Mouse (Mus musculus): Measurements from ENCODE around the gene Zdhhc7. TPM values are rescaled to one million over a fixed set of nuclear protein-coding genes. Genes with fewer than 3 reads are reported as not detected.

Gene Zdhhc7
- polyA plus RNA-seq, 1 experiment from 2014 or later: 30.1 TPM

DNA sequence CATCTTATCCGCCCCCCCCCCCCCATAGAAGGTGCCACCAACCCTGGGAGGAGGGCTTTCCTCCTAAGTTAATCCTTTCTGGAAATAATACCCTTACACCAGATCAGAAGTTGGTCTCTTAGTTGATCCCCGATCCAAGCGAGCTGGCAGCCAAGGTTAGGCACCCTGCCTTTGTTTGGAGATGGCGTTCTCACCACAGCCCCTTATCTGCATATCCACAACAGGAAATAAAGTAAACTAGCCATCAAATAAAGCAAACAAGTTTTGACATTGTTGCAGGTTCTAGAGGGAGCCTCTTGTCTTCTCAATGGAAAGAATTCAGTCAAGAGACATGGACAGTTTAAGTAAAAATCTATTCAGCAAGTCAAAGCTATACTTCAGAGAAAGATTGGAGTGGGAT lies 10.1 kb upstream of the Zdhhc7 start:
- ATAC-seq (replicated peaks; ENCODE audit: low FRiP score): no peak

DNA sequence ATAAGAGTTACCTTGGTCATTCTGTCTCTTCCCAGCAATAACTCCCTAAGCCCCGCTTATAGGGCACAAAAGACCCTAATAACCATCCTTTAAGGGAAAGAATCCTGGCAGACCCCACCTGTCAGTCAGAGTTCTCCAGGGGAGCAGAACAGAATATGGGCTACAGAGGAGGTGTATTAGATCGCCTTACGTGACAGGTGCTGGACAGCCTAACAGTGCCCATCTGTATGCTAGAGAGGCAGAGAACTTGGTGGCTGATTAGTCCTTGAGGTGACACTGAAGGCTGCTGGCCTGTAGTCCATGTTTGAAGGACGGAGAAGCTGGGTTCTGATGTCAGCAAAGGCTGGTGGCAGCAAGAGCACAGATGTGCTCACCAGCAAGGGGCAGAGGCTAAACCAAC lies 9.7 kb upstream of the Zdhhc7 start:
- peaks cover 20% of the 10 kb centered on the region for H3K27me3 ChIP-seq (replicated peaks; ENCODE audit: control insufficient read depth, insufficient read depth, low read length)
- H3K9ac ChIP-seq (ENCODE audit: low read depth, low read length): no peak overlapping the region
- no peaks in the 10 kb centered on the region for H3K9me3 ChIP-seq (ENCODE audit: control insufficient read depth, low read length)
- WGBS: 82% methylated on average over 4 of the region's 4 CpGs
- no peaks in the 10 kb centered on the region for H3K36me3 ChIP-seq (ENCODE audit: control insufficient read depth, insufficient read depth, low read length)
- no peak overlapping the region for H3K4me3 ChIP-seq (ENCODE audit: low read depth, low read length)
- DNase-seq (ENCODE audit: low spot score): no peak
- no peak overlapping the region for H3K4me2 ChIP-seq
- H3K4me1 ChIP-seq (replicated peaks; ENCODE audit: control insufficient read depth, insufficient read depth, low read length): peaks cover 19% of the 10 kb centered on the region
- ATAC-seq (replicated peaks; ENCODE audit: low FRiP score): no peak
- H3K27ac ChIP-seq (ENCODE audit: low read depth, low read length): no peak overlapping the region

More for the DNA sequence above, 10.1 kb upstream of the Zdhhc7 start:
- Histone ChIP-seq H3K4me2 (no peak overlapping the region), H3K9ac (ENCODE audit: low read depth, low read length) (no peak overlapping the region), H3K27ac (ENCODE audit: low read depth, low read length) (no peak overlapping the region), H3K4me1 (replicated peaks; ENCODE audit: control insufficient read depth, insufficient read depth, low read length) (peaks cover 19% of the 10 kb centered on the region), H3K27me3 (replicated peaks; ENCODE audit: control insufficient read depth, insufficient read depth, low read length) (peaks cover 24% of the 10 kb centered on the region), H3K4me3 (ENCODE audit: low read depth, low read length) (no peak overlapping the region), H3K9me3 (ENCODE audit: control insufficient read depth, low read length) (no peaks in the 10 kb centered on the region), H3K36me3 (ENCODE audit: control insufficient read depth, insufficient read depth, low read length) (no peaks in the 10 kb centered on the region)
- WGBS: 52% methylated on average over 4 of the region's 4 CpGs
- no peak for DNase-seq (ENCODE audit: low spot score)

DNA sequence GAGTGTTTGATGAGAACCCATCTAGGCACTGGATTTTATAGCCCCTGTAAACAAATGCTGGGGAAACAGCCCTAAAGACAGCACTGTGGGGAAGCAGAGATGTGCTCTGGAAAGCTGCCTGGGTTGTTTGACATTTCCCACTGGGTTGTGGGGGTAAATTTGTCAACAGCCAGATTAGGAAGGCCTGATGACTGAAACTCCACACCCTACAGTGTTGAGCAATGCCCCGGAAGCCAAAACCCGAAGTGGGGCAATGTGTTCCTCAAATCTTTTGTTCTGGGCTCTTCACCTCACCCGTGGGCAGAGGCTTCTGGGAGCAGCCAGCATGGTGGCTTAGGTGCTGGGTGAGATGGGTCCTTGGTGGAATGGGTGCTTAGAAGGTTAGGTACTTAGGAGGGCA lies 7.9 kb upstream of the Zdhhc7 start:
- H3K4me3 ChIP-seq (ENCODE audit: low read depth, low read length): no peak overlapping the region
- no peak overlapping the region for H3K9ac ChIP-seq (ENCODE audit: low read depth, low read length)
- no peaks in the 10 kb centered on the region for H3K36me3 ChIP-seq (ENCODE audit: control insufficient read depth, insufficient read depth, low read length)
- no peak for ATAC-seq (replicated peaks; ENCODE audit: low FRiP score)
- H3K27ac ChIP-seq (ENCODE audit: low read depth, low read length): no peak overlapping the region
- WGBS: 27% methylated on average over 3 of the region's 3 CpGs
- peaks cover 2% of the 10 kb centered on the region for H3K27me3 ChIP-seq (replicated peaks; ENCODE audit: control insufficient read depth, insufficient read depth, low read length)
- no peak for DNase-seq (ENCODE audit: low spot score)
- H3K4me1 ChIP-seq (replicated peaks; ENCODE audit: control insufficient read depth, insufficient read depth, low read length): peaks cover 13% of the 10 kb centered on the region
- no peaks in the 10 kb centered on the region for H3K9me3 ChIP-seq (ENCODE audit: control insufficient read depth, low read length)
- H3K4me2 ChIP-seq: no peak overlapping the region

- whole genome bisulfite sequencing: 47% methylated on average over 9 of the region's 9 CpGs
- DNase-seq (ENCODE audit: low spot score): no peak
- no peak overlapping the region for H3K9ac ChIP-seq (ENCODE audit: low read depth, low read length)
- no peak for ATAC-seq (replicated peaks; ENCODE audit: low FRiP score)
- H3K4me1 ChIP-seq (replicated peaks; ENCODE audit: control insufficient read depth, insufficient read depth, low read length): peaks cover 12% of the 10 kb centered on the region
- H3K9me3 ChIP-seq (ENCODE audit: control insufficient read depth, low read length): no peaks in the 10 kb centered on the region
- H3K4me2 ChIP-seq: no peak overlapping the region
- no peak overlapping the region for H3K27ac ChIP-seq (ENCODE audit: low read depth, low read length)
- H3K4me3 ChIP-seq (ENCODE audit: low read depth, low read length): no peak overlapping the region
- H3K27me3 ChIP-seq (replicated peaks; ENCODE audit: control insufficient read depth, insufficient read depth, low read length): no peaks in the 10 kb centered on the region
- H3K36me3 ChIP-seq (ENCODE audit: control insufficient read depth, insufficient read depth, low read length): no peaks in the 10 kb centered on the region; the same call in 1 of the 2 replicates
Measured at GRCm38 (mm10) chr8:120104721-120105272, 3.5 kb upstream of the Zdhhc7 start.

DNA sequence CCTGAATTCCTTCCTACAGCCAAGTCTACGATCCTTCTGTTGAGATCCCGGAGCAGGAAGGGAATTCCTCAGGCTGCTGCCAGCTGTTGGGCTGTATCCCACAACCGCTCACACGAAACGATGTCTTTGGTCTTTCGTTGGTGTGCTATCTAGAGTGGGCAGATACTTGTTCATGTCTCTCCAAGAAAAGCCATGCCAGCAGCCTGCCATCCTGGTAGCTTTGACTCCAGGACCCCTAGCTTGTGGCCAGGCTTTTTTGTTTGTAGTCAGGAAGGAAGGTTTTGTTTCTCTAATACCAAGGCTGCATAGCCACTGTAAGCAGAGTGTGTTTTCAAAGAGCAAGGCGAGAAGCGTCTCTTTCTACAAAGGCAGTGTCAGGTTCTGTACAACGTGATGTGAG lies 2.6 kb upstream of the Zdhhc7 start:
- no peak for DNase-seq (ENCODE audit: low spot score)
- no peak for ATAC-seq (replicated peaks; ENCODE audit: low FRiP score)

DNA sequence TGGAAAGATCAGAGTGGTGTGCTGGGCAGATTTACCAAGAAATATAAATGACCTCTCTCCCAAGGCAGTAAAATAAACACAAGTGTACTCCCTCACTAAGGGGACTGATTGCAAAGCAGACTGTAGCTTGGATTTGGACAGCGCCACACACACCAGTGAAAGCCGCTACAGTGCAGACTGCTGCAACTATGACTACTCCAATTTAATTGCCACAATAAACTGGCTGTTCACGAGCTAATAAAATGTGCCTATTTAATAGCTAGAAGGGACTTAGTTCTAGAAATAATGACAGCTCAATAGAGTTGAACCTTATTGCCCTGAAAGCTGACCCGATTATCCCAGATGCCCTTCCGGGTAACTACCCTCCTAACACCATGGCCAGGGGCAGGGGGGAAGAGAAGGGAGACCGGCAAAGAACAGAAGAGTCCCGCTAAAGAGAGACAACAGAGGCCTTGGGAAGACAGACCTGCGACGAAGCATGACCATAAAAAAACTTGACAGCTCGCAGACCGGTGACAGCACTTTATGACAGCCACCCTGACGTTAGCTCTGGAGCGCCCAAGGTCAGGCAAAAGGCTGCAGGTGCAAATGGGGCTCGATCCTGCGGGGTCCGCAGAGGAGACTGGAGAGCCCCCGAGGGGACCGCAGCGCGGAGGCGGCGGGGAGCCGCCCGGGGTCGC lies 754 bp downstream of the Zdhhc7 start:
- Histone ChIP-seq H3K4me3 (ENCODE audit: low read depth, low read length) (peak overlapping the region; percentile 96), H3K27ac (ENCODE audit: low read depth, low read length) (peak overlapping the region; percentile 64; the same call in 1 of the 2 replicates), H3K9ac (ENCODE audit: low read depth, low read length) (peak overlapping the region; percentile 86), H3K27me3 (replicated peaks; ENCODE audit: control insufficient read depth, insufficient read depth, low read length) (no peaks in the 10 kb centered on the region), H3K4me2 (peak overlapping the region; percentile 95), H3K36me3 (ENCODE audit: control insufficient read depth, insufficient read depth, low read length) (no peaks in the 10 kb centered on the region; the same call in 1 of the 2 replicates), H3K4me1 (replicated peaks; ENCODE audit: control insufficient read depth, insufficient read depth, low read length) (peaks cover 12% of the 10 kb centered on the region), H3K9me3 (ENCODE audit: control insufficient read depth, low read length) (no peaks in the 10 kb centered on the region)
- DNase-seq (ENCODE audit: low spot score) (no peak), ATAC-seq (replicated peaks; ENCODE audit: low FRiP score) (no peak; the same call in 1 of the 2 replicates)
- WGBS: 5% methylated on average over 25 of the region's 25 CpGs

More for the DNA sequence above, 2.6 kb upstream of the Zdhhc7 start:
- no peak overlapping the region for H3K4me2 ChIP-seq
- H3K4me1 ChIP-seq (replicated peaks; ENCODE audit: control insufficient read depth, insufficient read depth, low read length): peaks cover 12% of the 10 kb centered on the region
- 89% methylated on average over 9 of the region's 9 CpGs for WGBS
- H3K4me3 ChIP-seq (ENCODE audit: low read depth, low read length): no peak overlapping the region
- H3K9me3 ChIP-seq (ENCODE audit: control insufficient read depth, low read length): no peaks in the 10 kb centered on the region
- H3K36me3 ChIP-seq (ENCODE audit: control insufficient read depth, insufficient read depth, low read length): no peaks in the 10 kb centered on the region; the same call in 1 of the 2 replicates
- peak overlapping the region; percentile 6; the same call in 1 of the 2 replicates for H3K9ac ChIP-seq (ENCODE audit: low read depth, low read length)
- no peaks in the 10 kb centered on the region for H3K27me3 ChIP-seq (replicated peaks; ENCODE audit: control insufficient read depth, insufficient read depth, low read length)
- no peak overlapping the region for H3K27ac ChIP-seq (ENCODE audit: low read depth, low read length)

DNA sequence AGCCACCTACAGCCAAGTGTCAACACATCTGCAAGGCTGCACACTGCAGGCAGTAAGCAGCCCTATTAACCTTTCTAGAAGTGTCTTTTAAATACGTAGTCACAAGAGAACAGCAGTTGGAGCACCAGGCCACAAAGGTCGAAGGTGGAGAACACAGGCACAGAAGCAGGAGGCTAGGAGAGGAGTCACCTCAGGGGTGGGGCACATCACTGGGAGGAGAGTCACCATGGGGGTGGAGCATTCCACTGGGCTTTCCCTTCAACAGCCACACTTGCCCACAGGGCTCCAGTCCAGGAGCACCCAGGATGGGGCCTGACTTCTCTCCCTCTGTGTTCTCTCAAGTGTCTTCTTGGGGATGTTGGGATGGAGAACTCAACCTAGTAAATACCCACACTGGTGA lies 4.8 kb downstream of the Zdhhc7 start:
- WGBS: 70% methylated on average over 2 of the region's 2 CpGs

DNA sequence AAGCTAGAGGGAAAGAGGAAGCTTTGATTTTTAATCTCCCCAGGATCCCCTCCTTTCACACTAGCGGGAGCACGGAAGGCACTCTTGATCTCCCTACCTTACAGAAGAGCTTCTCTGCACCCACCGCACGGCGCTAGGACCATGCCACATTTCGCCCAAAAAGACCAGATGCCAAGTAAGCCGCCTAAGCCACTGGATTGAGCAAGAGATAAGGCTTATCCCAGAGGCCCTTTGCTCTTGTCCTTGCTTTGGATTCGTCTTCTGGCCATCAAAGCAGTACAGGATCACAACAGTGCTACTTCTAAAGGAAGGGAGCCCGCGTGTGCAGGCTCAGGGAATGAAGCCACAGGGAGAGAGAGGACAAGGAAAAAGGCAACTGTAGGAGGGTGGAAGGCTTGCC lies 6.5 kb downstream of the Zdhhc7 start:
- no peak overlapping the region for H3K27ac ChIP-seq (ENCODE audit: low read depth, low read length)
- H3K4me2 ChIP-seq: no peak overlapping the region
- H3K9ac ChIP-seq (ENCODE audit: low read depth, low read length): no peak overlapping the region
- H3K4me1 ChIP-seq (replicated peaks; ENCODE audit: control insufficient read depth, insufficient read depth, low read length): no peaks in the 10 kb centered on the region
- peaks cover 21% of the 10 kb centered on the region; the same call in 1 of the 2 replicates for H3K36me3 ChIP-seq (ENCODE audit: control insufficient read depth, insufficient read depth, low read length)
- no peak overlapping the region for H3K4me3 ChIP-seq (ENCODE audit: low read depth, low read length)
- H3K9me3 ChIP-seq (ENCODE audit: control insufficient read depth, low read length): no peaks in the 10 kb centered on the region
- 83% methylated on average over 10 of the region's 10 CpGs for WGBS
- H3K27me3 ChIP-seq (replicated peaks; ENCODE audit: control insufficient read depth, insufficient read depth, low read length): no peaks in the 10 kb centered on the region
- ATAC-seq (replicated peaks; ENCODE audit: low FRiP score) (no peak), DNase-seq (ENCODE audit: low spot score) (no peak)

More for the DNA sequence above, 4.8 kb downstream of the Zdhhc7 start:
- DNase-seq (ENCODE audit: low spot score) (no peak), ATAC-seq (replicated peaks; ENCODE audit: low FRiP score) (no peak)
- Histone ChIP-seq H3K4me1 (replicated peaks; ENCODE audit: control insufficient read depth, insufficient read depth, low read length) (peaks cover 6% of the 10 kb centered on the region), H3K9me3 (ENCODE audit: control insufficient read depth, low read length) (no peaks in the 10 kb centered on the region), H3K4me2 (no peak overlapping the region), H3K4me3 (ENCODE audit: low read depth, low read length) (no peak overlapping the region), H3K36me3 (ENCODE audit: control insufficient read depth, insufficient read depth, low read length) (peaks cover 13% of the 10 kb centered on the region; the same call in 1 of the 2 replicates), H3K9ac (ENCODE audit: low read depth, low read length) (no peak overlapping the region), H3K27ac (ENCODE audit: low read depth, low read length) (no peak overlapping the region), H3K27me3 (replicated peaks; ENCODE audit: control insufficient read depth, insufficient read depth, low read length) (no peaks in the 10 kb centered on the region)

DNA sequence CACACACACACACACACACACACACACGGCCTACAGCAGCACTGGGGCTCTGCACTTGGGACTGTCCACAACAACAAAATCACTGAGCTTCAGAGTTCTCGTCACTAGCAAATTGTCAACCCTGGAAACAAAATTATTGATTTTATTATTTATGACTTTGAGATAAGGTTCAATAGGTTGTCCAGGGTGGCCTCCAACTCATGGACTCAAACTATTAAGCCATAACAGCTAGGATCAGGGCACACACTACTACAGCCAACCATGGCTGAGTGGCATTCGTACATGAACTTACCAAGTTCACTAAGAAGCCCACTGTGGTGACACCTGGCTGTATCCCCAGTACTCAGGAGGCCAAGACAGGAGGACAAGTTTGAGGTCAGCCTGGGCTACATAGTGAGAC lies 8.2 kb downstream of the Zdhhc7 start:
- H3K4me1 ChIP-seq (replicated peaks; ENCODE audit: control insufficient read depth, insufficient read depth, low read length): no peaks in the 10 kb centered on the region
- DNase-seq (ENCODE audit: low spot score) (no peak), ATAC-seq (replicated peaks; ENCODE audit: low FRiP score) (no peak)
- H3K36me3 ChIP-seq (ENCODE audit: control insufficient read depth, insufficient read depth, low read length): peaks cover 21% of the 10 kb centered on the region; the same call in 1 of the 2 replicates
- H3K27ac ChIP-seq (ENCODE audit: low read depth, low read length): no peak overlapping the region; the same call in 1 of the 2 replicates
- H3K4me3 ChIP-seq (ENCODE audit: low read depth, low read length): no peak overlapping the region
- H3K9me3 ChIP-seq (ENCODE audit: control insufficient read depth, low read length): no peaks in the 10 kb centered on the region
- no peak overlapping the region for H3K4me2 ChIP-seq
- H3K9ac ChIP-seq (ENCODE audit: low read depth, low read length): no peak overlapping the region
- no peaks in the 10 kb centered on the region for H3K27me3 ChIP-seq (replicated peaks; ENCODE audit: control insufficient read depth, insufficient read depth, low read length)
- WGBS: 88% methylated on average over 3 of the region's 3 CpGs

All from liver, embryonic 11.5 days (tissue).